Mouse (Mus musculus) megakaryocyte, embryonic 14.5 days (primary cell): ENCODE results near the gene Cmtm8.

Experiments
- FLI1 ChIP-seq: IDR thresholded peaks from 2 replicates; pipeline ENCODE4 v1.6.1; 2012; ENCODE audit warnings: low read length, inconsistent platforms, mixed read lengths
- GATA1 ChIP-seq: IDR thresholded peaks from 3 replicates; pipeline ENCODE4 v1.6.1; 2012; ENCODE audit warnings: mixed read lengths, low read length, inconsistent platforms, borderline replicate concordance

GRCm38 (mm10) chr9:114853336-114853735, 9.4 kb upstream of the Cmtm8 start:
- TF ChIP-seq GATA1 (no peak), FLI1 (no peak)
